Mouse (Mus musculus) liver, embryonic 16.5 days (tissue): ENCODE results near the gene Caskin1. TPM values are rescaled to one million over a fixed set of nuclear protein-coding genes. Genes with fewer than 3 reads are reported as not detected.
A peak's percentile ranks its signal among the peaks of the same experiment; 100 is the strongest.

Source experiments
- ATAC-seq: fragments of 200-750 bp; cut with Nextera tagmentation; 2 replicates; pipeline ENCODE4 v1.8.0; 2017; ENCODE audit warnings: low read depth, mild to moderate bottlenecking, moderate number of reproducible peaks, moderate library complexity
- H3K27ac ChIP-seq: fragments of 300-500 bp; sonication (generic); 2 replicates; pipeline ENCODE4 v1.5.1; 2014; ENCODE audit warnings: mild to moderate bottlenecking, low read length
- H3K27me3 ChIP-seq: fragments of 300-500 bp; sonication (generic); 2 replicates; pipeline ENCODE4 v1.6.1; 2014; ENCODE audit warnings: low read depth, low read length, mixed read lengths; ENCODE audit not compliant: control insufficient read depth, insufficient read depth
- H3K36me3 ChIP-seq: fragments of 300-500 bp; sonication (generic); 2 replicates; pipeline ENCODE4 v1.6.1; 2014; ENCODE audit warnings: mild to moderate bottlenecking; ENCODE audit not compliant: control insufficient read depth, insufficient read depth
- H3K4me1 ChIP-seq: fragments of 300-500 bp; sonication (generic); 2 replicates; pipeline ENCODE4 v1.6.1; 2014; ENCODE audit warnings: low read depth, low read length, mixed read lengths; ENCODE audit not compliant: control insufficient read depth
- H3K4me2 ChIP-seq: fragments of 300-500 bp; sonication (generic); 2 replicates; pipeline ENCODE4 v1.6.1; 2014; ENCODE audit warnings: low read depth, low read length, mixed read lengths
- H3K4me3 ChIP-seq: fragments of 300-500 bp; sonication (generic); 2 replicates; pipeline ENCODE4 v1.5.1; 2014; ENCODE audit warnings: low read depth, mild to moderate bottlenecking, low read length
- H3K9ac ChIP-seq: fragments of 300-500 bp; sonication (generic); 2 replicates; pipeline ENCODE4 v1.6.1; 2014; ENCODE audit warnings: low read depth, low read length
- H3K9me3 ChIP-seq: fragments of 300-500 bp; sonication (generic); replicated peaks from 2 replicates; pipeline ENCODE4 v1.6.1; 2016; ENCODE audit warnings: low read length; ENCODE audit not compliant: control insufficient read depth
- WGBS: fragments of 180-500 bp; shearing (Covaris S2); extraction: QIAGEN DNeasy Blood & Tissue Kit; methylation state at CpG from one replicate; pipeline ENCODE4 v1.1.7; 2014; ENCODE audit not compliant: insufficient replicate concordance; 5-methylcytosine and 5-hydroxymethylcytosine counted together
- polyA plus RNA-seq: library from polyadenylated mRNA; unstranded; fragments of >200 nt; fragmentation: Nextera tagmentation; extraction: Ambion mirVana; gene quantifications from 2 replicates; pipeline ENCODE4 v1.2.1, GENCODE M21; 2015

Gene Caskin1
- polyA plus RNA-seq, 1 experiment from 2014 or later = 0.13 TPM

GRCm38 (mm10) chr17:24524734-24525133, 36.3 kb downstream of the Caskin1 start:
- H3K4me1 ChIP-seq = peaks cover 17% of the 10 kb centered on the region

GRCm38 (mm10) chr17:24527315-24527714, 38.9 kb downstream of the Caskin1 start:
- peak overlapping the region; percentile 91 for H3K9ac ChIP-seq
- peak overlapping the region; percentile 92 for H3K4me3 ChIP-seq
- no peaks in the 10 kb centered on the region for H3K9me3 ChIP-seq
- H3K4me2 ChIP-seq = peak overlapping the region; percentile 76
- 0% methylated on average over 19 of the region's 19 CpGs for WGBS
- ATAC-seq = no peak
- H3K27me3 ChIP-seq = no peaks in the 10 kb centered on the region
- no peaks in the 10 kb centered on the region for H3K36me3 ChIP-seq
- peak overlapping the region; percentile 65 for H3K27ac ChIP-seq
- H3K4me1 ChIP-seq = peaks cover 25% of the 10 kb centered on the region

More at GRCm38 (mm10) chr17:24524734-24525133, 36.3 kb downstream of the Caskin1 start:
- Histone ChIP-seq H3K4me2 (no peak overlapping the region), H3K27ac (no peak overlapping the region), H3K9ac (no peak overlapping the region), H3K27me3 (no peaks in the 10 kb centered on the region), H3K4me3 (no peak overlapping the region), H3K9me3 (no peaks in the 10 kb centered on the region), H3K36me3 (no peaks in the 10 kb centered on the region)
- ATAC-seq = no peak
- WGBS = 66% methylated on average over 2 of the region's 2 CpGs

GRCm38 (mm10) chr17:24527723-24528559, 39.5 kb downstream of the Caskin1 start, which contains the start of gene Traf7:
Gene Traf7, minus strand, starts transcription at chr17:24527938.
- H3K4me2 ChIP-seq = peak within 1 kb of the TSS; percentile 79
- no peaks in the 10 kb centered on the region for H3K27me3 ChIP-seq
- peaks cover 28% of the 10 kb centered on the region for H3K4me1 ChIP-seq
- H3K36me3 ChIP-seq = no peaks in the 10 kb centered on the region
- H3K27ac ChIP-seq = peak within 1 kb of the TSS; percentile 87
- H3K4me3 ChIP-seq = peak within 1 kb of the TSS; percentile 92
- H3K9me3 ChIP-seq = no peaks in the 10 kb centered on the region
- ATAC-seq = peak; percentile 96
- under 1% methylated on average over 40 of the region's 40 CpGs for WGBS
- H3K9ac ChIP-seq = peak within 1 kb of the TSS; percentile 91

GRCm38 (mm10) chr17:24528560-24528918, 40.1 kb downstream of the Caskin1 start:
- H3K4me3 ChIP-seq = peak overlapping the region; percentile 92
- H3K36me3 ChIP-seq = no peaks in the 10 kb centered on the region
- peaks cover 34% of the 10 kb centered on the region for H3K4me1 ChIP-seq
- H3K9ac ChIP-seq = peak overlapping the region; percentile 75
- WGBS = under 1% methylated on average over 8 of the region's 8 CpGs
- ATAC-seq = no peak
- peak overlapping the region; percentile 79 for H3K4me2 ChIP-seq
- no peaks in the 10 kb centered on the region for H3K9me3 ChIP-seq
- peak overlapping the region; percentile 87 for H3K27ac ChIP-seq
- no peaks in the 10 kb centered on the region for H3K27me3 ChIP-seq

- Histone ChIP-seq H3K9me3 (no peaks in the 10 kb centered on the region), H3K4me2 (peak overlapping the region; percentile 79), H3K4me3 (peak overlapping the region; percentile 92), H3K27me3 (no peaks in the 10 kb centered on the region), H3K36me3 (no peaks in the 10 kb centered on the region), H3K4me1 (peaks cover 39% of the 10 kb centered on the region), H3K27ac (peak overlapping the region; percentile 87), H3K9ac (peak overlapping the region; percentile 75)
- 1% methylated on average over 4 of the region's 4 CpGs for WGBS
- ATAC-seq = no peak
These were observed 40.6 kb downstream of the Caskin1 start for GRCm38 (mm10) chr17:24529007-24529451.

- peaks cover 39% of the 10 kb centered on the region for H3K4me1 ChIP-seq
- H3K27me3 ChIP-seq = no peaks in the 10 kb centered on the region
- no peak for ATAC-seq
- no peaks in the 10 kb centered on the region for H3K36me3 ChIP-seq
- H3K4me2 ChIP-seq = peak overlapping the region; percentile 79
- H3K4me3 ChIP-seq = peak overlapping the region; percentile 92
- peak overlapping the region; percentile 87 for H3K27ac ChIP-seq
- peak overlapping the region; percentile 75 for H3K9ac ChIP-seq
- no peaks in the 10 kb centered on the region for H3K9me3 ChIP-seq
- 18% methylated on average over 5 of the region's 5 CpGs for WGBS
These were observed 41.5 kb downstream of the Caskin1 start for GRCm38 (mm10) chr17:24529883-24530282.

GRCm38 (mm10) chr17:24530361-24531050, 42.1 kb downstream of the Caskin1 start:
- Histone ChIP-seq H3K9ac (no peak overlapping the region; the same call in 1 of the 2 replicates), H3K9me3 (no peaks in the 10 kb centered on the region), H3K4me3 (no peak overlapping the region), H3K27ac (no peak overlapping the region), H3K4me1 (peaks cover 39% of the 10 kb centered on the region), H3K36me3 (no peaks in the 10 kb centered on the region), H3K4me2 (peak overlapping the region; percentile 79), H3K27me3 (no peaks in the 10 kb centered on the region)
- WGBS = 28% methylated on average over 8 of the region's 8 CpGs
- ATAC-seq = no peak

GRCm38 (mm10) chr17:24531064-24531463, 42.7 kb downstream of the Caskin1 start:
- H3K4me2 ChIP-seq = no peak overlapping the region
- H3K27ac ChIP-seq = no peak overlapping the region

DNA sequence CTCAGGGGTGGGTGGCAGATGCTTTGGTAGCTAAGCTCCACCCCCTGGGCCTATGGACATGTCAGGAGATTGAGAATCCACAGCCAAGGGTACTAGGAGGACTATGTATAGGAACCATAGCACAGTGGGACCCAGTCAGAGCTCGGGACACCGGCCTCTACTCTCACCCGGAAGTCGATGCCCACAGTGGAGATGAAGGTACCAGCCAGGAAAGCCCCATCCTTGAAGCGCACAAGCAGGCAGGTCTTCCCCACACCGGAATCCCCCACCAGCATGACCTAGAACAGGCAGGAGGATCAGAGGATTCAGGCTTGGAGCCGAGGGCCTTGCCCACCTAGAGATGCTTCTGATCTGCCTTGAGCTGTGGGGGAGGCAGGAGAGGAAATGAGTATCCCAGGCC, 43.6 kb downstream of the Caskin1 start:
- H3K4me3 ChIP-seq = no peak overlapping the region
- no peaks in the 10 kb centered on the region for H3K27me3 ChIP-seq
- ATAC-seq = no peak
- no peak overlapping the region for H3K27ac ChIP-seq
- H3K4me2 ChIP-seq = no peak overlapping the region
- H3K4me1 ChIP-seq = peaks cover 28% of the 10 kb centered on the region
- no peaks in the 10 kb centered on the region for H3K36me3 ChIP-seq
- no peaks in the 10 kb centered on the region for H3K9me3 ChIP-seq
- WGBS = 72% methylated on average over 7 of the region's 7 CpGs
- H3K9ac ChIP-seq = no peak overlapping the region

More at GRCm38 (mm10) chr17:24531064-24531463, 42.7 kb downstream of the Caskin1 start:
- Histone ChIP-seq H3K9ac (no peak overlapping the region), H3K9me3 (no peaks in the 10 kb centered on the region), H3K4me3 (no peak overlapping the region), H3K36me3 (no peaks in the 10 kb centered on the region), H3K4me1 (peaks cover 37% of the 10 kb centered on the region), H3K27me3 (no peaks in the 10 kb centered on the region)
- 44% methylated on average over 3 of the region's 3 CpGs for WGBS
- ATAC-seq = no peak
